Mouse (Mus musculus) testis, adult 2 months (tissue): ENCODE results near the gene Ntn5.

Experiments used
- CTCF ChIP-seq: fragments of 200-500 bp; IDR thresholded peaks from 2 replicates; pipeline ENCODE4 v1.5.1; 2012; ENCODE audit warnings: low read depth, mild to moderate bottlenecking, inconsistent platforms, low read length, moderate library complexity; ENCODE audit not compliant: control insufficient read depth, insufficient read depth, insufficient replicate concordance
- POLR2A ChIP-seq: fragments of 200-500 bp; IDR thresholded peaks from 2 replicates; pipeline ENCODE4 v1.6.1; 2012; ENCODE audit warnings: low read depth, mild to moderate bottlenecking, inconsistent platforms, low read length, moderate library complexity; ENCODE audit not compliant: control insufficient read depth

- TF ChIP-seq CTCF (no peak), POLR2A (no peak)
Observed at GRCm38 (mm10) chr7:45697894-45698293, 14.1 kb downstream of the Ntn5 start.
